Mouse (Mus musculus) stomach, postnatal 0 days (tissue): Measurements from ENCODE around the gene Mylk.

Experiments used
- CTCF ChIP-seq: IDR thresholded peaks from 2 replicates; pipeline ENCODE4 v1.5.1; 2016; ENCODE audit warnings: antibody characterized with exemption, low read depth, mild to moderate bottlenecking, moderate library complexity
- EP300 ChIP-seq: optimal IDR thresholded peaks from 2 replicates; pipeline ENCODE3; 2016; ENCODE audit warnings: antibody characterized with exemption

- TF ChIP-seq CTCF (no peak), EP300 (no peak)
Measured at GRCm38 (mm10) chr16:34899997-34900396, 155.0 kb downstream of the Mylk start.
